Mouse (Mus musculus): Measurements from ENCODE around the gene Egr2.

The Egr2 gene

DNA sequence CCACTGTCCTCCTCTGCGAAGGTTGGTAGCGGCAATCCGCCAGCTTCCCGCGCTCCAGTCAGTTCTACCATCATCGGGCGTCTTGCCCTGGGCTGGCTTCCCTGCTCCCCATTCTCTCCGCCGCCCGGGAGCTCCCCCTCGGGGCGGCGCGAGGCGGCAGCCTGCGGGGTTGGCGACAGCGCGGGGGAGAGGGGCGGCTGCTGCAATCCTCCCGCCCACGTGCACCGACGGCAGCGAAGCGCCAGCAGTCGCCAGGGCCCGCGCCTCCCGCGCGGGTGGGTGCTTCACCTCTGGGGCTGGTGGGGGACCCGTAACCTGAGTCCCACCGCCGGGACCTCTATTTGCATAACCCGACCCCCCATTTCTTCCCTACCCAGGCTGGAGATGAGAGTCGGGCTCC lies at the start of gene Egr2:
Gene Egr2, plus strand, starts transcription at position 220 of the 400 bp plus-strand sequence.
- peak; percentile 35 to 41 for DNase-seq

DNA sequence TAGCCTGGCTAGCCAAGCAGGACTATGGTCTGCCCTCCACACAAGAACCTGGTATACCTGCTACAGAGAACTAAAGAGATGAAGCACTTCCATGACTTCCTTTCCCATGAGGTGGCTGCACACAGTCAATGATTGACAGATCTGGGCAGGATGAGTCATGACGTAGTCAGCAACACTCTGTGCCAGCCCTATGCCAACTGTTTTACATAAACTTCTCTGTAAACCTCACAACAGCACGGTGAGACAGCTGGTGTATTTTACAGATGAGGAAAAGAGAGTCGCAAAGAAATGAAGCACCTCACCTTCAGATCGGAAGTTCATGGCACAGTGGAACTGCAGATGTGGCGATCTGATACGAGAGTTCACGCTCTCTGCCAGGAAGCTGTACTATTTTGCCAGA lies 47.8 kb upstream of the Egr2 start:
- DNase-seq = no peak

- DNase-seq = no peak
Measured at GRCm38 (mm10) chr10:67489836-67490235, 45.4 kb upstream of the Egr2 start.

DNA sequence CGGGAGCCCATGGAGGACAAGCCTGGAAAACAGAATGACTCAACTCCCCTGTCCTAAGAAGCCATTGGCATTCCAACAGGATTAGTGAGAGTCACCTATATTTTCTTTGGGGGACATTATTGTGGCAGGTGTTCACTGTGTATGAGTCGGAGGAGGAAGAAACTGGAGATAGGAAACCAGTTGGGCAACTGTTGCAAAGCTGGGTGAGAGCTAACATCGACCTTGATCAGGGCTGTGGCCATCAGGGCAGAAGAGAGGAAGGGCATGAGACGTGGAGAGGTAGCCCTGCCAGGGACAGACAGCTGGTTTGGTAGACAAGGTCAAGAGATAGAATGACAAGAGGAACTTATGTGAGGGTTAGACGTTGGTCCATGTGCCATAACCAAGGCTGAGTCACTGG lies 44.6 kb upstream of the Egr2 start:
- DNase-seq = no peak

GRCm38 (mm10) chr10:67492161-67492571 lies 43.1 kb upstream of the Egr2 start:
- no peak for DNase-seq

DNA sequence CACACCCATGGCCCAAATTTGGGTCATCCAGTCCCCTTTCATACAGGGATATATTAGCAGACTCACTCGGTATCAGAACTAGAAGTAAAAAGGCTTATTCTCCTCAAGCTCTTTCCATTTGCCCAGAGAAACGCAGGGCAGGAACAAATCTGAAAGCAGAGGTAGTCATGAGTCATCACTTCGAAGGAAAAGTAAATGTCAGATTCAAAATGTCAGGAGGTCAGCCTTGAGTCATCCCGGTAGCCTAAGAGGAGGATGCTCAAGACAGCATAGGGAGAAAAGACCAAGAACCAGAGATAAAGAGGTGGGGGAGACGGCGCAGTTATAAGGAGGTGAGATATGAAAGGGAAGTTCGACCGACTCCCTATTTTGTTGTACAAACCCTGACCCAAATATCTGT lies 41.7 kb upstream of the Egr2 start:
- DNase-seq = no peak

DNA sequence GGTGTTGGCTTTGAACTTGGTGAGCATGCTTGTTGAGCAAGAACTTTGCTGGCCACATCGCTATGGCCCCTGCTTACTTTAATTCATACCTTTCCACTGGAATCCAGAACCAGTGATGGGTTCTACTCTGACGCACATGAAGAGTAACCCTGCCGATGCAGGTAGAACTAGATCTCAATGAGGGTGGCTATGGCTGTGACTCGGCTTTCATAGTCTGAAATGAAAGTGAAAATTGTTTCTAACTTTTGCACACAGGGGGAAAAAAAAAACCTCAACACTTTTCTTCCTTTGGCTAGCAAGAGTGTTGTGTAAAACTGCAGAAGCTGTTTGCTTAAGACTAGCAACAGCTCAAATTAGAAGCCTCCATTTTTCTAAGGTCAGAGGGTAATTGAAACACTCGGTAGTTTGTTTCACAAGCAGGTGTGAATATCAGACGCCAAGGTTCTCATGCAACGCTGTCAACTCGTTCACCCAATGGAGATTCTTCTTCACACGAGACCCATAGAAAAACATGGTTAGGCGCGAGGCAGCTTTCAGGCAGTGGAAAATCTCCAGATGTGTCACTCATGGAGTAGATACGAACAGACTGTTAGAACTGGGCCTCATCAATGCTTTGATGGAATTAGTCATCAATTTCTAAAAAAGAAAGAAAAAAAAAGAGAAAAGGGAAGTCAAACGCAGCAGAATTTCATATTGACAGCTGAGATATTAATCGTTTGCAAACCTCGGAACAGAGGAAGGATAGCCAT lies 38.0 kb upstream of the Egr2 start:
- DNase-seq = no peak

DNA sequence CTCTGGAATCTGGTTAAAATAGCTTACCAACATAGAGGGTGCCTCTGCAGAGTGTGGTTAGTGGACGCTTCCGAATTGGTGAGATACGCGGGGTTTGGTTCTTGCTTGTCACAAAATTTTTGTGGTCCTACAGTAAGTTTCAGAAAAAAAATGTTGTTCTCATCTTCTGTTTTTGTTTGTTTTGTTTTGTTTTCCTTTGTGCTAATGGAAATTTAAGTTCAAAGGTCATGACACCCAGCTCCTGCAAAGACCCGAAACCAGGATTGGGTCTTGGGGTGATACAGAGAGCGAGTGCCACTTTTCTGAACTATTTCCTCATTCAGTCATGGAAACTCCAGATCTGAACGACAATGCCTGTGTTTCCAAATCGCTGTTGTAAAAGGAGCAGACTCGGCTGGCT lies 37.3 kb upstream of the Egr2 start:
- no peak for DNase-seq

GRCm38 (mm10) chr10:67503320-67503995 lies 31.8 kb upstream of the Egr2 start:
- DNase-seq = no peak

- DNase-seq = no peak
Measured at GRCm38 (mm10) chr10:67504046-67504445, 31.2 kb upstream of the Egr2 start.

- DNase-seq = no peak
Measured at GRCm38 (mm10) chr10:67505248-67505647, 30.0 kb upstream of the Egr2 start.

- DNase-seq = peak; percentile 11 to 24
Measured at GRCm38 (mm10) chr10:67512211-67512610, 23.1 kb upstream of the Egr2 start.

DNA sequence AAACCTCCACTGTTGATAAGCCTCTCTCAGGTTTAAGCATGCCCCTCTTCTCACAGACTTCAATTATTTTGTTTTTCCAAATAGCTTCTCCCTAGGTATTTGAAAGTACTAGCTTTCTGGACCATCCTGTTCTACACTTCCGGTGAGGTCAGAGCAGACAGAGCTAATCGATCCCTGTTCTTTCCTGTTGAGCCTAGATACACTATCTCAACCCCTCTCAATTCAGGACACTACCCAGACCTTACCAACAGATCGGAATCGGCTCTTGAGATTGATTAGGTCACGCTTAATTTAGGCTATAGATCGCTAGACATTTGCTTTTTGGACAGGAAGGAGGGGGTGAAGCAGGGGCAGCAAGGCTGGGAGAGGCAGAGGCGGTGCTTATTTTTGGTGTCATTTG lies 22.4 kb upstream of the Egr2 start:
- no peak for DNase-seq

DNA sequence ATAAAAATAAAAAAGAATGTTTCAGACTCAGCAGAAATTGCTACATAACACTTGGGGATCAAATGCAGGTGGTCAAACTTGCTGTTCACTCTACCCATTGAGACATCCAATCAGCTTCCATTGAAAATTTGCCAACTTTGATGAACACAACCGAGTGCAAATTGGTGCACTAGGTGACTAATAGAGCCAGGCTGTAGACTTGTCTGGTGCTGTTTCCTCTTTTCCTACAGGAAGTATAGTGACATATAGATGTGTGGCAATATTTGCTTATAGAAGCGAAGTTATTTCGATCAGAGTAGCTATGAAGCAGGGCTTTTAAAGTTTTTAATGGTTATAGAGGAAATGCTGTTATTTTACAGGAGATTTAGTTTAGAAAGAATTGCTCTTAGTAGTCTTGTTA lies 16.5 kb upstream of the Egr2 start:
- DNase-seq = no peak

GRCm38 (mm10) chr10:67524130-67524529 lies 11.1 kb upstream of the Egr2 start:
- no peak for DNase-seq

DNA sequence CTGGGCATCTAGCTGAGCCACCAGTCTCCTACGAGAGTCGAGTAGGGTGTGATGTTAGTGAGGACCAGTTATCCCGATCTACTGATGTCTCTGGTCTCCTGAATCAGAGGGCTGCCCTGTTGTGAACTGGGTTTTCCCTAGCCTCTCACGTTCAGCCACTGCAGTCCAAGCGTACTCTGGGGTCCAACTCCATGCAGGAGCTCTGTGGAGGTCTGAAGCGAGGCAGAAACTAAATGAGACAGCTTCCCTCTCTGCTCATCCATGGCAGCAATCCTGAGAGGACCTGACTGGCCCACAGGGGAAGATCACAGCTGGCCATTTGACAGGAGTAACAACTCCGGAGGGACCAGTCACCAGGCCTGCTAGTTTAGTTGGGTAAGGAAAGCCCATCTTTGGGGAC lies 10.6 kb upstream of the Egr2 start:
- DNase-seq = no peak

DNA sequence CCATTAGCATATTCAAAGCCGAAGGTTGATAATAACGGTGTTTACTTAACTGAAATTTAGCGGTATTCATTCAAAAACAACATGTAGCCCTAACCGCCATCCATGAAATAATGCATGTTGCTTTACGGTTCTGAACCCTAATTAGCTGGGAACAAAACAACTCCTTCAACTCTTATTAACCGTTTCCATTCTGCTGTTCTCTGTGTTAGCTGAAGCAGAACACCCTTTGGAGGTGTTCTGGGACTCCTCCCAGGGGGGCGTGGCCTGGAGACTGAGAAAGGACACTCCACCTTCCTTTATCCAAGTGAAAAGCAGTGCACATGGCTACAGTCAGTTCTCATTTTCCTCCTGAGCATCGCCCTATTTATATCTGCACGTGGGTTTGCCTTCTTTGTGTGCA lies 8.8 kb upstream of the Egr2 start:
- no peak for DNase-seq

DNA sequence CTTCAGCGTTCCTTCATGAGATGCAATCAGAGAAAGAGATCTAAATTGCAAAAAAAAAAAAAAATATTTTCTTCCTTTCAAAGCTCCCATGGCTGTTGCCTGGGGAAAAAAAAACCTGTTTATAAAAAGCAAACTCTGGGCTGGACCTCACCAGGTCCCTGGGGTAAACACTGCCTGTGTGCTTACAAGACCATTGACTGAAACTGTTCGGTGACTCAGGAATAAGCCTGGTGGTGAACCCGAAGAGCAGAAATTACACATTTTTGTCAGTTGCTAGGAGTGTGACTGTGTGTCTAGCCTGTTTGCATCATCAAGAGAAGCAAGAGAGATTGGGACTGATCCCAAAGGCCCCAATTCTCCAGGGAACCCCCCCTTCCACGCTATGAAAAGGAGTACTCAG lies 5.5 kb upstream of the Egr2 start:
- DNase-seq = no peak

DNA sequence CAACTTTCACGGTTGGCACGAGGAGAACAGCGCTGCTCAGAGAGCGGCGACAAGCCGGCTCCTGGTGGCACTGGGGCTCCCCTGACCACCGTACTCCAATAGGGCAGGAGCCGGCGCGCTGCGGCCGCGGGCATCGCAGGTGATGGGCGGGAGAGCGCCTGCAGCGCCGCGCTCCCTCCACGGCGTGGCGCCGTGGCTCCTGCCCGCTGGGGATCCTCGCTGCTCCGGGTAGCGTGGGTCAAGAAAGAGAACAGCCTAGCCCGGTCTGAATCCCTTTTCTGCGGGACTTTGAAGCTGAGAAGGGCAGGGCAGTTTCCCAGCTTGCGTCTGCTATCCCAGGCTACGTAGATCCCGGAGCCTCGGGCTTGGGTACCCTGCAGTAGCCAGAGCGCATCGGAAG lies 697 bp downstream of the Egr2 start:
- DNase-seq = peak; percentile 76 to 83

DNA sequence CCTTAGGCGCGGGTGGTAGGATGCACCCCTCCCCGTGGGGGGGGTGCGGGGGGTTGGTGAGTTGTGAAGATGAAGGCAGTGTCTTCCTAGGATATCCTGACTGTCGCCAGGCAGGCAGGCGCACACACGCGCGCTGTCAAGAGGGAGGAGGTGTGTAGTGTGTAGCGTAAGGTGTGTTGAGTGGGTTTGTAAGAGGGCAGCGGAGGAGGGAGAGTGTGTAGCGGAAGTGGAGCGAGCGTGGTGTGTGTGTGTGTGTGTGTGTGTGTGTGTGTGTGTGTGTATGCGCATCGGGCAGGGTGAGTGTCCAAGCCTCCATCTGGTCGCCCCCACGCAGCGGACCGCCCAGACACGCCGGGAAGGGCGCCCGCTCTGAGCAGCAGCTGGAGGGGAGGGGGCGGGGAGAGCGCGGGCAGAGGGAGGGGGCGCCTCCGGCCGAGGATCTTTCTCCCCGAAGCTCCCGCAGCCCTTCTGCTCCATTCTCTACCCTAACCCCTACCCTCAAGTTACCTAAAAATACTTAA lies 1.4 kb downstream of the Egr2 start:
- DNase-seq = peak; percentile 50 to 51

GRCm38 (mm10) chr10:67537151-67537994 lies 2.1 kb downstream of the Egr2 start:
- DNase-seq = peak; percentile 91 to 92

DNA sequence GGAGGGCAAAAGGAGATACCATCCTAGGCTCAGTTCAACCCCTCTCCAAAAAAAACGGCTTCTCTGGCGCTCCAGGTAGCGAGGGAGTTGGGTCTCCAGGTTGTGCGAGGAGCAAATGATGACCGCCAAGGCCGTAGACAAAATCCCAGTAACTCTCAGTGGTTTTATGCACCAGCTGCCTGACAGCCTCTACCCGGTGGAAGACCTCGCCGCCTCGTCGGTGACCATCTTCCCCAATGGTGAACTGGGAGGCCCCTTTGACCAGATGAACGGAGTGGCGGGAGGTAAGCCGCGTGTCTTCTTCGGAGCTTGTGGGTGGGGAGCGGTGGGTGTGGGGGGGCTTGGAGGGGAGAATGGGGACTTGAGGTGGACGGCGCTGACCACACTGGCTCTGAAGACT lies 2.8 kb downstream of the Egr2 start:
- peak in 1 of 2 experiments; percentile 33 for DNase-seq

All from cerebellum, postnatal 14 days (tissue).